Mouse (Mus musculus): ENCODE measurements around the gene Ktn1.

The Ktn1 gene

DNA sequence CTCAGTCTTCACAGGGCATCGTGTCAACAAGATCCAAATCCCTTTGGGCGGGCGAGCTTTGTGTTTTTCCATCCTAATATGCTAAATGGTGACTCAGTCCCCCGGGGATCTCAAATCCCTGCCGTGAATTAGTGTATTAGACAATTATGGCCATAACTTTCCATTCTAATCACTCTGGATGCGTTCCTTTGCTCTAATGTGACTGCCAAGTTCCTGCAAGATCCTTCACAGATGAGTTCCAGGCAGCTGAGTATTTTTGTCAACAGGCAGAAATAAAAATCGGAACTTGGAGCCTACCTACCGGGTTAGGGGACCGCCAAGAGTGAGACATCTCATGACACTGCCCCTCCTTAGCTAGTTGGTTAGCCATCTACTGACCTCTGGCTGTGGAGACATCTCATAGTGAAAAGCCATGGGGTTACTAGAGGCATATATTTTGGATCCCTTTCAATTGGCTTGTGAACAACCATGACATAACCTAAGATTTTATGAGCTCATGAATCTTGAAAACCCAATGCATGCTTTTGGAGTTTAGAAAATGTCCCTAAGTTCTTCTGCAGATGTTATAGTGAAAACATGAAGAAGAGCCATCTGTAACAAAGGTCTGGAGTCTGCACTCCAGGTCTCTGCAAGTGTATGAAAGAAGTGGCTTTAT lies 108.3 kb downstream of the Ktn1 start:
- DNase-seq, result no peak

- no peak for DNase-seq
Observed at GRCm38 (mm10) chr14:47765192-47765591, 116.9 kb downstream of the Ktn1 start.

DNA sequence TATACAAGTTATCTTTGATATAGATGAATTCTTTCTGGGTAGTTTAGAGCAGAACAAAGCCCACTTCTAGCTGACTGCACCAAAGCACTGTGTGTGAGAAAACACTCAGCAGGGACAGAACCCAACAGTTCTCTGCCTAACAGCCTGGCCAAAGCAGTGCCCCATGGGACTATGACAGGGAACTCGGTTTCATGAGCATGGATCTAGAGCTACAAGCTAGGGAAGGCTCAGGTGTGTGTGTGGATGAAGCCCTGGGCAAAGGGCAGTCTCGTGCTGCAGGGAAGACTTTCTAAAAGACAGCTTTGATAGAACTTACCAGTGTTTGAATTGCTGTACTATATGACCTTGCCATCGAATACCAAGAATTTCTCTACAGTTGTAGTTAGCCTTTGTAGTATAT lies 117.5 kb downstream of the Ktn1 start:
- DNase-seq, result no peak

DNA sequence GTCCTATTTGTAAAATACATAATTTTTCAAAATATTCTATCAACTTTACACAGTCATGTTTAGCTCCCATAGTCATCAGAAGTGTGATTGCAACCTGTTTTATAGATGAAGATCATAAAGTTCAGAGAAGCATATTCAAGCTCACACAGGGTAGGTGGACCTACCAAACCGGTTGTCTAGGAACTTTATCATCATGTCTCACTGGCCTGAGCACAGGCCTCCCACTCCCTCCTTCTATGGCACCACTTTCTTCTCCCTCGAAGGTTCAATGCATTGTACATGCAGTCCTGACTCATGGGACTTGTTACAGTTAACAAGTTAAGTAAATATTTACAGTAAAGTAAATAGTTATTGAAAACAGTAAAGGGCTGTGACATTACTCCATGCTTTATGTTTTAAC lies 118.1 kb downstream of the Ktn1 start:
- DNase-seq, result no peak

- DNase-seq, result no peak
Observed at GRCm38 (mm10) chr14:47771496-47771895, 123.2 kb downstream of the Ktn1 start.

DNA sequence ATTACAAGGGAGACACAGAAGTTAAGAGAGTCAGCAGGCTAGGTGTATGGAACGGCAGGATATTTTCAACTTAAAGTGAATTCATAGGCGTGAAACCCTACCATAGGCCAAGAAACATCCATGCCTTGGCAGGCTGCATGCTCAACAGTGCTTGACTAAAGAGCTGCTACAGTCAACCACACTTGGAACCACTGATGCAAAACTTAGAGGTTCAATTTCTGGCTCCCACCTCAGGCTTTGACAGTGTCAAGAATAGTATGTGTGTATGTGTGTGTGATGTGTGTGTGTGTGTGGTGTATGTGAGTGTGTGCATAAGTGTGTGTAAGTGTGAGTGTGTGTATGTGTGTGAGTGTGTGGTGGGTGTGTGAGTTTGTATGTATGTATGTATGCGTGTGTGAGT lies 127.3 kb downstream of the Ktn1 start:
- DNase-seq, result no peak

GRCm38 (mm10) chr14:47776260-47777035 lies 128.2 kb downstream of the Ktn1 start:
- no peak for DNase-seq

DNA sequence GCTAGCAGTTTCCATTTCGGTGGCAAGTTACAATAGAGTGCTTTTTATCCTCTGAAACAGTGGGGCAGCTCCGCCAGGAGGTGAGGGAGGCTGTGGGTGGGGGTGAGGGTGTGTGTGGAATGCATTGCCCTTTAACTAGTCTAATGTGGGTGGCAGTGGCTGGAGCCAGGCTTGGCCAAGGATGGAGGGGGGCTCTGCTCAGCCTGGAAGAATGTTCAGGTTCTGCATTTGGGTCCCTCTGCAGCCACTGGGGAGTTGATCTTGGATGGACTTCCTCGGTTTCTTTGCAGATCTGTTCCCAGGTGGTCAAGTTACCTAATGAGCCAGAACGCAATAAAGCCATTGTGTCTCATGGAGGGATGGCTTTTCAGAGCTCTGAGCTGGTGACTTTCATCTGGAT lies 137.9 kb downstream of the Ktn1 start:
- DNase-seq, result no peak
